Mouse (Mus musculus) adrenal gland, postnatal 10 days (tissue): ENCODE results near the gene Gm8265. TPM values are rescaled to one million over a fixed set of nuclear protein-coding genes. Genes with fewer than 3 reads are reported as not detected.
"Not testable (repeated sequence)": the region's sequence is repeated elsewhere in the genome, so short reads cannot be mapped to it uniquely, and the experiment has no call there.

Experiments
- DNase-seq: peaks from one replicate; pipeline ENCODE4 v3.0.0; 2021; ENCODE audit warnings: mixed read lengths
- long read RNA-seq, 2 experiments: library from polyadenylated mRNA; stranded (forward); transcript quantifications; one replicate each; pipeline ENCODE4 v2.0.0; 2021
- total RNA-seq, 2 experiments: library from RNA; stranded (reverse); gene quantifications; 2 replicates each; pipeline ENCODE4 v1.2.3; 2021

The Gm8265 gene
- not detected for total RNA-seq
- long read RNA-seq, experiment 1, result 0 reads
- long read RNA-seq, experiment 2, result 0 reads

DNA sequence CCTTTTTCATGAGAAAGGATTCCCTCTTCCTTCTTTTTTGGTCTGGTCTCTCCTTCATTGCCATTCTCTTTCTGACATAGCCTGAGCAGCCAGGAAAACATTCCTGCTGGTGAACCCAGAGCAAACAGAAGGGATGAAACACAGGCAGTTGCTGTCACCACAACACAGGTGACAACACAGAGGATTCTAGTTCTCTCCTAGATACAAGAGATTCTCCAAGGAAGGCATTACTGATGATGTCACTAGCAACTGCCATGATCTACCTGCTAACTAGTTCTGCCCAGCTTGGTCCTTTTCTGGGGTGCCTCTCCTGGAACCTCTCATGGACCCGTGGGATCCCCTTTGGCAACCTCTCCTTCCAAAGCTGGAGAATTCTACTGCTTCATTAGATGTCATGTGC, at the start of gene Gm8265:
TSS of gene Gm8265 (minus strand) at position 101 of the 400 bp plus-strand sequence.
- not testable (repeated sequence) for DNase-seq

Other genes starting within 250 kb of the Gm8265 start
- gene Gm3500, start 244.0 kb downstream of the Gm8265 start, total RNA-seq, result under 1 TPM in 1 of 2 experiments, not detected in 1; 0.33 TPM
- gene Gm3194, start 177.6 kb downstream of the Gm8265 start, total RNA-seq, result 1 to 10 TPM; 1.5 to 1.6 TPM
- gene Gm8246, start 155.2 kb downstream of the Gm8265 start, total RNA-seq, result not detected
- gene Gm3187, start 148.8 kb downstream of the Gm8265 start, total RNA-seq, result not detected
- under 1 TPM in 1 of 2 experiments, not detected in 1; 0.64 TPM for gene Gm3488, start 131.4 kb downstream of the Gm8265 start, total RNA-seq
- not detected for gene Gm3532, start 94.5 kb downstream of the Gm8265 start, total RNA-seq
- not detected for gene Gm9603, start 54.4 kb upstream of the Gm8265 start, total RNA-seq
- under 1 TPM in 1 of 2 experiments, not detected in 1; 0.73 TPM for gene Gm3373, start 108.5 kb upstream of the Gm8265 start, total RNA-seq
- gene Gm3383, start 175.0 kb upstream of the Gm8265 start, total RNA-seq, result 1 to 10 TPM; 1.5 to 1.6 TPM
- gene Gm3424, start 197.3 kb upstream of the Gm8265 start, total RNA-seq, result not detected
- gene Gm8237, start 247.4 kb upstream of the Gm8265 start, total RNA-seq, result under 1 TPM; 0.60 to 0.91 TPM